Mouse (Mus musculus) liver, embryonic 14.5 days (tissue): ENCODE results near the gene Ap1s1. TPM values are rescaled to one million over a fixed set of nuclear protein-coding genes. Genes with fewer than 3 reads are reported as not detected.
A peak's percentile ranks its signal among the peaks of the same experiment; 100 is the strongest.

ENCODE experiments used
- ATAC-seq: fragments of 200-750 bp; cut with Nextera tagmentation; 2 replicates; pipeline ENCODE4 v1.8.0; 2017; ENCODE audit warnings: moderate number of reproducible peaks, mild to moderate bottlenecking, moderate library complexity; ENCODE audit not compliant: insufficient read depth
- DNase-seq, 3 experiments: peaks; one replicate each; pipeline ENCODE4 v3.0.0-alpha.2; 2012 to 2013; ENCODE audit warnings: low read depth in 3 of 3, low spot score in 3 of 3
- H3K27ac ChIP-seq: fragments of 300-500 bp; sonication (generic); 2 replicates; pipeline ENCODE4 v1.5.1; 2014; ENCODE audit warnings: moderate library complexity, mild to moderate bottlenecking, control low read depth, inconsistent platforms
- H3K27me3 ChIP-seq: fragments of 300-500 bp; sonication (generic); 2 replicates; pipeline ENCODE4 v1.6.1; 2014; ENCODE audit warnings: mild to moderate bottlenecking, low read length, moderate library complexity; ENCODE audit not compliant: control insufficient read depth, insufficient read depth
- H3K36me3 ChIP-seq: fragments of 300-500 bp; sonication (generic); replicated peaks from 2 replicates; pipeline ENCODE4 v1.6.1; 2014; ENCODE audit warnings: low read depth; ENCODE audit not compliant: control insufficient read depth, insufficient read depth
- H3K4me1 ChIP-seq, 2 experiments: fragments of 200-500 bp in 1 of 2; fragments of 300-500 bp in 1 of 2; sonication (generic) in 1 of 2; replicated peaks; 2 replicates each; pipeline ENCODE4 v1.6.1; 2012 to 2014; ENCODE audit warnings: antibody characterized with exemption in 1 of 2, inconsistent platforms in 1 of 2, low read length in 1 of 2; ENCODE audit not compliant: control insufficient read depth in 2 of 2, insufficient read depth in 2 of 2
- H3K4me2 ChIP-seq: fragments of 300-500 bp; sonication (generic); 2 replicates; pipeline ENCODE4 v1.6.1; 2014; ENCODE audit warnings: low read depth, mild to moderate bottlenecking, control low read depth, moderate library complexity
- H3K4me3 ChIP-seq, 2 experiments: fragments of 200-500 bp in 1 of 2; fragments of 300-500 bp in 1 of 2; sonication (generic) in 1 of 2; 2 replicates each; pipeline ENCODE4 v1.5.1; 2012 to 2014; ENCODE audit warnings: low read depth in 2 of 2, low read length in 2 of 2, mild to moderate bottlenecking in 2 of 2, control low read depth in 1 of 2, inconsistent platforms in 1 of 2, moderate library complexity in 1 of 2; ENCODE audit not compliant: insufficient read depth in 1 of 2
- H3K9ac ChIP-seq: fragments of 300-500 bp; sonication (generic); replicated peaks from 2 replicates; pipeline ENCODE4 v1.6.1; 2014; ENCODE audit warnings: mild to moderate bottlenecking, control low read depth, moderate library complexity
- H3K9me3 ChIP-seq: fragments of 300-500 bp; sonication (generic); 2 replicates; pipeline ENCODE4 v1.6.1; 2016; ENCODE audit warnings: low read length, mixed read lengths; ENCODE audit not compliant: control insufficient read depth
- CTCF ChIP-seq: IDR thresholded peaks from 2 replicates; pipeline ENCODE4 v1.5.1; 2016; ENCODE audit warnings: antibody characterized with exemption, low read depth, control low read depth
- EP300 ChIP-seq: IDR thresholded peaks from 2 replicates; pipeline ENCODE4 v1.6.1; 2016; ENCODE audit warnings: antibody characterized with exemption, low read depth
- WGBS: fragments of 180-500 bp; shearing (Covaris S2); extraction: QIAGEN DNeasy Blood & Tissue Kit; methylation state at CpG from one replicate; pipeline ENCODE4 v1.1.7; 2014; ENCODE audit not compliant: insufficient replicate concordance; 5-methylcytosine and 5-hydroxymethylcytosine counted together
- polyA plus RNA-seq, 2 experiments: library from polyadenylated mRNA; depleted of rRNA in 1 of 2; stranded (reverse) in 1 of 2; unstranded in 1 of 2; fragments of >200 nt; fragmentation: Nextera tagmentation in 1 of 2; extraction: Ambion mirVana in 1 of 2; gene quantifications; 2 replicates each; pipeline versions ENCODE4 v1.2.1 to v1.2.3; 2012 to 2014

Gene Ap1s1
- polyA plus RNA-seq (2012; rRNA removed): 45.8 and 58.6 TPM in 2 replicates
- 73.9 and 79.4 TPM in 2 replicates for polyA plus RNA-seq (2014; fragmentation: Nextera tagmentation; extraction: Ambion mirVana)

- Histone ChIP-seq H3K4me3 (peak within 1 kb of the TSS; percentile 63 to 78), H3K9ac (peak within 1 kb of the TSS; percentile 81), H3K9me3 (no peaks in the 10 kb centered on the region), H3K36me3 (peaks cover 6% of the 10 kb centered on the region), H3K4me2 (peak within 1 kb of the TSS; percentile 79), H3K27ac (0 out of 2 replicates have a peak within 1 kb of the TSS, but pooled peaks have one; percentile 9), H3K27me3 (no peaks in the 10 kb centered on the region), H3K4me1 (peaks cover 5 to 13% of the 10 kb centered on the region in 2 experiments)
- TF ChIP-seq CTCF (no peak), EP300 (0 out of 2 replicates have a peak, but pooled peaks have one; percentile 14)
- under 1% methylated on average over 48 of the region's 48 CpGs for WGBS
- ATAC-seq (peak; percentile 88), DNase-seq (peak; percentile 76 to 82 (median 81))
Measured at GRCm38 (mm10) chr5:137045402-137046323, at the start of gene Ap1s1. Ap1s1 (minus strand) TSS chr5:137046135.

- 47% methylated on average over 10 of the region's 10 CpGs for WGBS
- Histone ChIP-seq H3K36me3 (no peaks in the 10 kb centered on the region), H3K9ac (no peak overlapping the region), H3K9me3 (no peaks in the 10 kb centered on the region), H3K4me1 (peaks cover 19 to 25% of the 10 kb centered on the region in 2 experiments), H3K27ac (no peak overlapping the region), H3K27me3 (no peaks in the 10 kb centered on the region), H3K4me2 (no peak overlapping the region), H3K4me3 (no peak overlapping the region)
- ATAC-seq (no peak), DNase-seq (no peak)
- TF ChIP-seq EP300 (no peak), CTCF (no peak)
Measured at GRCm38 (mm10) chr5:137095135-137095534, 49.2 kb upstream of the Ap1s1 start.

- DNase-seq (no peak), ATAC-seq (no peak)
- no peak for TF ChIP-seq CTCF
- no peak for TF ChIP-seq EP300
- WGBS: 55% methylated on average over 9 of the region's 9 CpGs
- peaks cover 11 to 18% of the 10 kb centered on the region in 2 experiments for H3K4me1 ChIP-seq
- H3K27me3 ChIP-seq: no peaks in the 10 kb centered on the region
- H3K36me3 ChIP-seq: no peaks in the 10 kb centered on the region
- H3K4me2 ChIP-seq: no peak overlapping the region
- H3K9me3 ChIP-seq: no peaks in the 10 kb centered on the region
- H3K9ac ChIP-seq: no peak overlapping the region
- no peak overlapping the region for H3K27ac ChIP-seq
- no peak overlapping the region for H3K4me3 ChIP-seq
Measured at GRCm38 (mm10) chr5:137093720-137094119, 47.8 kb upstream of the Ap1s1 start.

- 31% methylated on average over 6 of the region's 6 CpGs for WGBS
- TF ChIP-seq CTCF: no peak
- TF ChIP-seq EP300: no peak
- no peak overlapping the region for H3K27ac ChIP-seq
- H3K36me3 ChIP-seq: no peaks in the 10 kb centered on the region
- no peaks in the 10 kb centered on the region for H3K9me3 ChIP-seq
- H3K27me3 ChIP-seq: no peaks in the 10 kb centered on the region
- no peak overlapping the region for H3K4me3 ChIP-seq
- ATAC-seq: 0 out of 2 replicates have a peak, but pooled peaks have one; percentile 22
- no peak for DNase-seq
- peaks cover 0 to 6% of the 10 kb centered on the region in 2 experiments; a peak in 3 of 4 replicates for H3K4me1 ChIP-seq
- H3K4me2 ChIP-seq: no peak overlapping the region
- no peak overlapping the region for H3K9ac ChIP-seq
Measured at GRCm38 (mm10) chr5:137091560-137091959, 45.6 kb upstream of the Ap1s1 start.

GRCm38 (mm10) chr5:137090870-137091269, 44.9 kb upstream of the Ap1s1 start:
- no peaks in the 10 kb centered on the region for H3K9me3 ChIP-seq
- no peak overlapping the region for H3K27ac ChIP-seq
- no peak overlapping the region for H3K4me3 ChIP-seq
- ATAC-seq (no peak), DNase-seq (no peak)
- H3K4me2 ChIP-seq: no peak overlapping the region
- no peak overlapping the region for H3K9ac ChIP-seq
- 62% methylated on average over 10 of the region's 10 CpGs for WGBS
- no peaks in the 10 kb centered on the region for H3K36me3 ChIP-seq
- H3K4me1 ChIP-seq: peaks cover 0 to 6% of the 10 kb centered on the region in 2 experiments; a peak in 3 of 4 replicates
- no peak for TF ChIP-seq EP300
- no peak for TF ChIP-seq CTCF
- no peaks in the 10 kb centered on the region for H3K27me3 ChIP-seq
